Mouse (Mus musculus) midbrain, embryonic 11.5 days (tissue): ENCODE data around the gene Mrgprx1. TPM values are rescaled to one million over a fixed set of nuclear protein-coding genes. Genes with fewer than 3 reads are reported as not detected.

Experiments
- polyA plus RNA-seq: library from polyadenylated mRNA; unstranded; fragments of >200 nt; fragmentation: Nextera tagmentation; extraction: Ambion mirVana; gene quantifications from 2 replicates; pipeline ENCODE4 v1.2.1, GENCODE M21; 2014

Gene Mrgprx1
- polyA plus RNA-seq, 1 experiment from 2014 or later = not detected

Other genes starting within 250 kb of the Mrgprx1 start
- gene Mrgpra4, start 45.5 kb downstream of the Mrgprx1 start, polyA plus RNA-seq = not detected in 2 replicates
- gene Mrgprb5, start 141.4 kb upstream of the Mrgprx1 start, polyA plus RNA-seq = not detected in 2 replicates
- not detected in 2 replicates for gene Mrgprb4, start 171.7 kb upstream of the Mrgprx1 start, polyA plus RNA-seq